Mouse (Mus musculus) heart, adult 2 months (tissue): ENCODE data around the gene Slc22a20. TPM values are rescaled to one million over a fixed set of nuclear protein-coding genes. Genes with fewer than 3 reads are reported as not detected.
A peak's percentile ranks its signal among the peaks of the same experiment; 100 is the strongest.

Experiments used
- DNase-seq, 2 experiments: peaks; one replicate each; pipeline ENCODE4 v3.0.0; 2021
- H3K27ac ChIP-seq: fragments of 200-600 bp; 2 replicates; pipeline ENCODE4 v1.8.1; 2022
- H3K27me3 ChIP-seq: fragments of 200-500 bp; 2 replicates; pipeline ENCODE4 v1.6.1; 2012; ENCODE audit warnings: mild to moderate bottlenecking, low read length, inconsistent platforms, mixed read lengths; ENCODE audit not compliant: control insufficient read depth, insufficient read depth
- H3K36me3 ChIP-seq: fragments of 200-500 bp; 2 replicates; pipeline ENCODE4 v1.6.1; 2012; ENCODE audit warnings: low read length, inconsistent platforms; ENCODE audit not compliant: control insufficient read depth, insufficient read depth
- H3K4me1 ChIP-seq: fragments of 200-500 bp; 2 replicates; pipeline ENCODE4 v1.6.1; 2011; ENCODE audit warnings: low read length; ENCODE audit not compliant: control insufficient read depth, insufficient read depth
- H3K4me3 ChIP-seq: fragments of 200-600 bp; 2 replicates; pipeline ENCODE4 v1.8.1; 2022
- H3K79me2 ChIP-seq: fragments of 200-500 bp; replicated peaks from 2 replicates; pipeline ENCODE4 v1.6.1; 2012; ENCODE audit warnings: mild to moderate bottlenecking, inconsistent platforms, low read length, moderate library complexity, mixed read lengths; ENCODE audit not compliant: control insufficient read depth, insufficient read depth
- H3K9ac ChIP-seq: fragments of 200-500 bp; 2 replicates; pipeline ENCODE4 v1.6.1; 2012; ENCODE audit warnings: low read depth, mild to moderate bottlenecking, control low read depth, inconsistent platforms, low read length, mixed read lengths
- CTCF ChIP-seq: fragments of 200-600 bp; IDR thresholded peaks from 2 replicates; pipeline ENCODE4 v1.8.1; 2022; ENCODE audit warnings: antibody characterized with exemption, mild to moderate bottlenecking, moderate library complexity
- EP300 ChIP-seq: fragments of 200-500 bp; IDR thresholded peaks from 2 replicates; pipeline ENCODE4 v1.6.1; 2011; ENCODE audit warnings: low read depth, low read length, control low read depth; ENCODE audit not compliant: insufficient read depth
- POLR2A ChIP-seq: fragments of 200-500 bp; IDR thresholded peaks from 2 replicates; pipeline ENCODE4 v1.6.1; 2011; ENCODE audit warnings: mild to moderate bottlenecking, low read depth, low read length, control low read depth; ENCODE audit not compliant: insufficient read depth
- WGBS: fragments of 180-500 bp; shearing (Covaris S2); methylation state at CpG from one replicate; pipeline ENCODE4 v1.1.7; 2018; 5-methylcytosine and 5-hydroxymethylcytosine counted together
- intact Hi-C: fragments of 180-260 bp; cut with DNase I; formaldehyde crosslinking; loops from one replicate; pipeline ENCODE4 v1.15.1; 2025
- polyA plus RNA-seq: library from polyadenylated mRNA; depleted of rRNA; stranded (reverse); fragments of >200 nt; gene quantifications from 2 replicates; pipeline ENCODE4 v1.2.3, GENCODE M21; 2012
- total RNA-seq, 2 experiments: library from RNA; stranded (reverse); gene quantifications; 2 replicates each; pipeline ENCODE4 v1.2.3; 2021

Gene Slc22a20
- total and polyA plus RNA-seq, 3 experiments: not detected

- intact Hi-C loops: no loop called here
- H3K9ac ChIP-seq: no peak overlapping the region
- 79% methylated on average over 6 of the region's 6 CpGs for WGBS
- H3K27me3 ChIP-seq: no peaks in the 10 kb centered on the region
- H3K4me3 ChIP-seq: no peak overlapping the region
- TF ChIP-seq EP300 (no peak), CTCF (no peak), POLR2A (no peak)
- no peak for DNase-seq
- H3K79me2 ChIP-seq: no peaks in the 10 kb centered on the region
- no peaks in the 10 kb centered on the region for H3K36me3 ChIP-seq
- H3K27ac ChIP-seq: no peak overlapping the region
- peaks cover 19% of the 10 kb centered on the region for H3K4me1 ChIP-seq
Measured at GRCm38 (mm10) chr19:5928104-5928503, 57.8 kb downstream of the Slc22a20 start.

- no peak overlapping the region for H3K4me3 ChIP-seq
- H3K27me3 ChIP-seq: no peaks in the 10 kb centered on the region
- H3K79me2 ChIP-seq: no peaks in the 10 kb centered on the region
- no peak overlapping the region for H3K9ac ChIP-seq
- no peaks in the 10 kb centered on the region for H3K36me3 ChIP-seq
- no peak for DNase-seq
- no peak for TF ChIP-seq POLR2A
- TF ChIP-seq CTCF: no peak
- no peak for TF ChIP-seq EP300
- intact Hi-C loops: no loop called here
- no peak overlapping the region for H3K27ac ChIP-seq
- 85% methylated on average over 8 of the region's 8 CpGs for WGBS
- H3K4me1 ChIP-seq: peaks cover 19% of the 10 kb centered on the region
Measured at GRCm38 (mm10) chr19:5927532-5927931, 58.4 kb downstream of the Slc22a20 start.

GRCm38 (mm10) chr19:5927026-5927425 lies 58.9 kb downstream of the Slc22a20 start:
- WGBS: 66% methylated on average over 11 of the region's 11 CpGs
- H3K9ac ChIP-seq: no peak overlapping the region

GRCm38 (mm10) chr19:5925311-5925855 lies 60.6 kb downstream of the Slc22a20 start:
- peak overlapping the region; percentile 80 for H3K4me3 ChIP-seq
- H3K27me3 ChIP-seq: no peaks in the 10 kb centered on the region
- TF ChIP-seq POLR2A (no peak), CTCF (no peak), EP300 (no peak)
- DNase-seq: peak in 1 of 2 experiments; percentile 38
- peak overlapping the region; percentile 28; the same call in 1 of the 2 replicates for H3K9ac ChIP-seq
- 14% methylated on average over 11 of the region's 11 CpGs for WGBS
- H3K36me3 ChIP-seq: no peaks in the 10 kb centered on the region; the same call in 1 of the 2 replicates
- peaks cover 21% of the 10 kb centered on the region for H3K4me1 ChIP-seq
- peak overlapping the region; percentile 98 for H3K27ac ChIP-seq
- 0 out of 2 replicates have a peak, but pooled peaks cover under 1% of the 10 kb centered on the region for H3K79me2 ChIP-seq
- intact Hi-C loops: loop anchor here (2.0 kb wide), 1 partner anchor 15 kb away; no protein-coding TSS in a partner anchor

More at GRCm38 (mm10) chr19:5927026-5927425, 58.9 kb downstream of the Slc22a20 start:
- TF ChIP-seq POLR2A: no peak
- no peaks in the 10 kb centered on the region for H3K36me3 ChIP-seq
- H3K4me3 ChIP-seq: no peak overlapping the region
- no peaks in the 10 kb centered on the region for H3K79me2 ChIP-seq
- intact Hi-C loops: no loop called here
- H3K4me1 ChIP-seq: peaks cover 21% of the 10 kb centered on the region
- no peak overlapping the region for H3K27ac ChIP-seq
- no peak for DNase-seq
- no peaks in the 10 kb centered on the region for H3K27me3 ChIP-seq

- H3K9ac ChIP-seq: peak within 1 kb of the TSS; percentile 90
- peak within 1 kb of the TSS; percentile 98 for H3K27ac ChIP-seq
- peak within 1 kb of the TSS; percentile 80 for H3K4me3 ChIP-seq
- no peak for TF ChIP-seq CTCF
- peak; percentile 98 for TF ChIP-seq POLR2A
- peak; percentile 70 for TF ChIP-seq EP300
- DNase-seq: peak; percentile 96 to 97
- peaks cover 18% of the 10 kb centered on the region for H3K4me1 ChIP-seq
- intact Hi-C loops: loop anchor here (1.0 to 2.0 kb wide), 2 partner anchors 16 to 32 kb away; no protein-coding TSS in a partner anchor
- no peaks in the 10 kb centered on the region for H3K27me3 ChIP-seq
- under 1% methylated on average over 18 of the region's 18 CpGs for WGBS
- 0 out of 2 replicates have a peak, but pooled peaks cover 3% of the 10 kb centered on the region for H3K79me2 ChIP-seq
- H3K36me3 ChIP-seq: no peaks in the 10 kb centered on the region; the same call in 1 of the 2 replicates
Measured at GRCm38 (mm10) chr19:5924713-5925093, 61.2 kb downstream of the Slc22a20 start, which contains the start of gene Cdc42ep2. TSS of gene Cdc42ep2 (minus strand) at chr19:5924816.

- TF ChIP-seq POLR2A (peak; percentile 32; the same call in 1 of the 2 replicates), EP300 (peak; percentile 66; the same call in 1 of the 2 replicates), CTCF (peak; percentile 86)
Measured at GRCm38 (mm10) chr19:5923990-5924712, 61.8 kb downstream of the Slc22a20 start.

More at GRCm38 (mm10) chr19:5923990-5924712, 61.8 kb downstream of the Slc22a20 start:
- under 1% methylated on average over 38 of the region's 38 CpGs for WGBS
- peak overlapping the region; percentile 80 for H3K4me3 ChIP-seq
- H3K27me3 ChIP-seq: no peaks in the 10 kb centered on the region
- peaks cover 14% of the 10 kb centered on the region for H3K4me1 ChIP-seq
- intact Hi-C loops: loop anchor here (1.0 to 2.0 kb wide), 3 partner anchors 17 to 91 kb away; partner anchors contain the start of gene Capn1
- H3K36me3 ChIP-seq: no peaks in the 10 kb centered on the region; the same call in 1 of the 2 replicates
- H3K27ac ChIP-seq: peak overlapping the region; percentile 98
- H3K79me2 ChIP-seq: 0 out of 2 replicates have a peak, but pooled peaks cover 3% of the 10 kb centered on the region
- H3K9ac ChIP-seq: peak overlapping the region; percentile 90
- peak; percentile 92 to 95 for DNase-seq
